Mouse (Mus musculus) liver, postnatal 0 days (tissue): Measurements from ENCODE around the gene Gsx2. TPM values are rescaled to one million over a fixed set of nuclear protein-coding genes. Genes with fewer than 3 reads are reported as not detected.

Experiments
- ATAC-seq: fragments of 200-750 bp; cut with Nextera tagmentation; 2 replicates; pipeline ENCODE4 v1.8.0; 2017; ENCODE audit warnings: mild to moderate bottlenecking, moderate library complexity
- DNase-seq: peaks from one replicate; pipeline ENCODE4 v3.0.0-alpha.2; 2016
- H3K27ac ChIP-seq: fragments of 300-500 bp; sonication (generic); 2 replicates; pipeline ENCODE4 v1.5.1; 2014; ENCODE audit warnings: antibody characterized with exemption, moderate library complexity, mild to moderate bottlenecking, low read depth
- H3K27me3 ChIP-seq: fragments of 300-500 bp; sonication (generic); 2 replicates; pipeline ENCODE4 v1.6.1; 2014; ENCODE audit warnings: low read length, control low read depth, mixed read lengths; ENCODE audit not compliant: insufficient read depth
- H3K36me3 ChIP-seq: fragments of 300-500 bp; sonication (generic); replicated peaks from 2 replicates; pipeline ENCODE4 v1.6.1; 2014; ENCODE audit warnings: mild to moderate bottlenecking, control low read depth, low read length, moderate library complexity, mixed read lengths; ENCODE audit not compliant: insufficient read depth
- H3K4me1 ChIP-seq: fragments of 300-500 bp; sonication (generic); 2 replicates; pipeline ENCODE4 v1.6.1; 2014; ENCODE audit warnings: antibody characterized with exemption, mild to moderate bottlenecking, control low read depth; ENCODE audit not compliant: insufficient read depth
- H3K4me2 ChIP-seq: fragments of 300-500 bp; sonication (generic); 2 replicates; pipeline ENCODE4 v1.6.1; 2014; ENCODE audit warnings: low read depth, mild to moderate bottlenecking, low read length, moderate library complexity, mixed read lengths
- H3K4me3 ChIP-seq: fragments of 300-500 bp; sonication (generic); 2 replicates; pipeline ENCODE4 v1.5.1; 2014; ENCODE audit warnings: low read depth, low read length
- H3K9ac ChIP-seq: fragments of 300-500 bp; sonication (generic); replicated peaks from 2 replicates; pipeline ENCODE4 v1.6.1; 2014; ENCODE audit warnings: mild to moderate bottlenecking, moderate library complexity
- H3K9me3 ChIP-seq: fragments of 300-500 bp; sonication (generic); 2 replicates; pipeline ENCODE4 v1.6.1; 2016; ENCODE audit warnings: mild to moderate bottlenecking, control low read depth, low read length, mixed read lengths
- CTCF ChIP-seq: sonication (generic); IDR thresholded peaks from 2 replicates; pipeline ENCODE4 v1.5.1; 2016; ENCODE audit warnings: antibody characterized with exemption, low read depth
- EP300 ChIP-seq: IDR thresholded peaks from 2 replicates; pipeline ENCODE4 v1.6.1; 2016; ENCODE audit warnings: antibody characterized with exemption, low read depth, mild to moderate bottlenecking
- WGBS: fragments of 180-500 bp; shearing (Covaris S2); extraction: QIAGEN DNeasy Blood & Tissue Kit; methylation state at CpG from one replicate; pipeline ENCODE4 v1.1.7; 2014; ENCODE audit not compliant: insufficient replicate concordance; 5-methylcytosine and 5-hydroxymethylcytosine counted together
- polyA plus RNA-seq: library from polyadenylated mRNA; unstranded; fragments of >200 nt; fragmentation: Nextera tagmentation; extraction: Ambion mirVana; gene quantifications from 2 replicates; pipeline ENCODE4 v1.2.1, GENCODE M21; 2015

Gsx2 gene
- polyA plus RNA-seq, 1 experiment from 2014 or later: not detected

- DNase-seq (peak; percentile 30), ATAC-seq (peak; percentile 57)
- H3K4me2 ChIP-seq: no peak overlapping the region
- peak overlapping the region; percentile 97 for H3K27ac ChIP-seq
- no peaks in the 10 kb centered on the region; the same call in 1 of the 2 replicates for H3K36me3 ChIP-seq
- 61% methylated on average over 7 of the region's 7 CpGs for WGBS
- TF ChIP-seq CTCF (no peak), EP300 (peak; percentile 81)
- peaks cover 16% of the 10 kb centered on the region for H3K4me1 ChIP-seq
- no peak overlapping the region for H3K4me3 ChIP-seq
- H3K27me3 ChIP-seq: no peaks in the 10 kb centered on the region
- H3K9me3 ChIP-seq: no peaks in the 10 kb centered on the region
- no peak overlapping the region for H3K9ac ChIP-seq
These were observed 30.0 kb upstream of the Gsx2 start for GRCm38 (mm10) chr5:75045371-75045770.

GRCm38 (mm10) chr5:75046681-75047321 lies 28.6 kb upstream of the Gsx2 start:
- Histone ChIP-seq H3K27me3 (no peaks in the 10 kb centered on the region), H3K27ac (peak overlapping the region; percentile 97), H3K4me1 (peaks cover 13% of the 10 kb centered on the region), H3K36me3 (no peaks in the 10 kb centered on the region), H3K9ac (no peak overlapping the region), H3K9me3 (no peaks in the 10 kb centered on the region), H3K4me3 (no peak overlapping the region), H3K4me2 (0 out of 2 replicates have a peak overlapping the region, but pooled peaks have one; percentile 1)
- ATAC-seq (no peak), DNase-seq (no peak)
- WGBS: 62% methylated on average over 15 of the region's 15 CpGs
- TF ChIP-seq CTCF: no peak
- TF ChIP-seq EP300: no peak

- DNase-seq (no peak), ATAC-seq (no peak)
- TF ChIP-seq CTCF: no peak
- TF ChIP-seq EP300: no peak
- WGBS: 37% methylated on average over 4 of the region's 4 CpGs
- no peak overlapping the region for H3K9ac ChIP-seq
- H3K4me3 ChIP-seq: no peak overlapping the region
- no peaks in the 10 kb centered on the region for H3K9me3 ChIP-seq
- H3K4me1 ChIP-seq: peaks cover 2% of the 10 kb centered on the region; the same call in 1 of the 2 replicates
- no peaks in the 10 kb centered on the region for H3K27me3 ChIP-seq
- H3K27ac ChIP-seq: no peak overlapping the region
- H3K36me3 ChIP-seq: no peaks in the 10 kb centered on the region
- H3K4me2 ChIP-seq: no peak overlapping the region
These were observed 24.3 kb upstream of the Gsx2 start for GRCm38 (mm10) chr5:75051109-75051508.

GRCm38 (mm10) chr5:75063177-75063576 lies 12.2 kb upstream of the Gsx2 start:
- WGBS: 40% methylated on average over 4 of the region's 4 CpGs
- Histone ChIP-seq H3K9ac (no peak overlapping the region), H3K27me3 (peaks cover 5% of the 10 kb centered on the region; the same call in 1 of the 2 replicates), H3K4me3 (no peak overlapping the region), H3K4me1 (peaks cover 9% of the 10 kb centered on the region), H3K27ac (no peak overlapping the region), H3K36me3 (no peaks in the 10 kb centered on the region), H3K4me2 (no peak overlapping the region), H3K9me3 (no peaks in the 10 kb centered on the region)
- TF ChIP-seq EP300 (no peak), CTCF (no peak)
- DNase-seq (no peak), ATAC-seq (peak; percentile 93)

- DNase-seq (no peak), ATAC-seq (no peak)
- TF ChIP-seq CTCF (no peak), EP300 (no peak)
These were observed 8.7 kb upstream of the Gsx2 start for GRCm38 (mm10) chr5:75066715-75067114.

GRCm38 (mm10) chr5:75067125-75067756 lies 8.2 kb upstream of the Gsx2 start:
- peak; percentile 50; the same call in 1 of the 2 replicates for ATAC-seq
- no peak overlapping the region; the same call in 1 of the 2 replicates for H3K9ac ChIP-seq

More at GRCm38 (mm10) chr5:75066715-75067114, 8.7 kb upstream of the Gsx2 start:
- H3K9ac ChIP-seq: no peak overlapping the region; the same call in 1 of the 2 replicates
- peak overlapping the region; percentile 45 for H3K4me3 ChIP-seq
- H3K36me3 ChIP-seq: no peaks in the 10 kb centered on the region
- H3K4me2 ChIP-seq: peak overlapping the region; percentile 76
- 4% methylated on average over 8 of the region's 10 CpGs for WGBS
- H3K4me1 ChIP-seq: peaks cover 13% of the 10 kb centered on the region
- H3K27me3 ChIP-seq: peaks cover 40% of the 10 kb centered on the region
- no peaks in the 10 kb centered on the region for H3K9me3 ChIP-seq
- no peak overlapping the region for H3K27ac ChIP-seq

More at GRCm38 (mm10) chr5:75067125-75067756, 8.2 kb upstream of the Gsx2 start:
- Histone ChIP-seq H3K4me3 (peak overlapping the region; percentile 45), H3K9me3 (no peaks in the 10 kb centered on the region), H3K4me2 (peak overlapping the region; percentile 76), H3K4me1 (peaks cover 13% of the 10 kb centered on the region), H3K27ac (no peak overlapping the region), H3K27me3 (peaks cover 45% of the 10 kb centered on the region), H3K36me3 (no peaks in the 10 kb centered on the region)
- TF ChIP-seq CTCF: no peak
- TF ChIP-seq EP300: no peak
- 2% methylated on average over 30 of the region's 30 CpGs for WGBS
- peak; percentile 71 for DNase-seq
